Mouse (Mus musculus): ENCODE results near the gene Cela3b. TPM values are rescaled to one million over a fixed set of nuclear protein-coding genes. Genes with fewer than 3 reads are reported as not detected.

Gene Cela3b
- 0.18 and 1.0 TPM in 2 replicates for polyA plus RNA-seq (2015; fragmentation: Nextera tagmentation; extraction: Ambion mirVana)

GRCm38 (mm10) chr4:137430502-137430901 lies at the start of gene Cela3b:
TSS of gene Cela3b (minus strand) at chr4:137430540.
- H3K9ac ChIP-seq: no peak within 1 kb of the TSS
- peaks cover 4% of the 10 kb centered on the region for H3K4me1 ChIP-seq (replicated peaks)
- no peaks in the 10 kb centered on the region; the same call in 1 of the 2 replicates for H3K27me3 ChIP-seq
- no peak within 1 kb of the TSS for H3K27ac ChIP-seq (replicated peaks)
- no peaks in the 10 kb centered on the region for H3K9me3 ChIP-seq (replicated peaks)
- H3K4me3 ChIP-seq (replicated peaks): no peak within 1 kb of the TSS
- WGBS (ENCODE audit: insufficient replicate concordance): 19% methylated on average over 4 of the region's 4 CpGs
- no peak for ATAC-seq (ENCODE audit: insufficient read depth)
- H3K36me3 ChIP-seq (replicated peaks): no peaks in the 10 kb centered on the region
- no peak within 1 kb of the TSS for H3K4me2 ChIP-seq

- no peak for ATAC-seq (ENCODE audit: insufficient read depth)
- Histone ChIP-seq H3K36me3 (replicated peaks) (no peaks in the 10 kb centered on the region), H3K27ac (replicated peaks) (peak overlapping the region; percentile 64; the same call in 1 of the 2 replicates), H3K27me3 (no peaks in the 10 kb centered on the region), H3K9ac (no peak overlapping the region), H3K4me1 (replicated peaks) (peaks cover 77% of the 10 kb centered on the region), H3K4me3 (replicated peaks) (no peak overlapping the region), H3K9me3 (replicated peaks) (no peaks in the 10 kb centered on the region), H3K4me2 (peak overlapping the region; percentile 18; the same call in 1 of the 2 replicates)
- 24% methylated on average over 6 of the region's 6 CpGs for WGBS (ENCODE audit: insufficient replicate concordance)
These were observed 49.4 kb upstream of the Cela3b start for GRCm38 (mm10) chr4:137479757-137480156.

GRCm38 (mm10) chr4:137478306-137478705 lies 48.0 kb upstream of the Cela3b start:
- Histone ChIP-seq H3K4me2 (no peak overlapping the region), H3K9ac (no peak overlapping the region), H3K4me1 (replicated peaks) (peaks cover 73% of the 10 kb centered on the region), H3K36me3 (replicated peaks) (no peaks in the 10 kb centered on the region), H3K27ac (replicated peaks) (no peak overlapping the region), H3K27me3 (no peaks in the 10 kb centered on the region), H3K4me3 (replicated peaks) (no peak overlapping the region), H3K9me3 (replicated peaks) (no peaks in the 10 kb centered on the region)
- 47% methylated on average over 5 of the region's 5 CpGs for WGBS (ENCODE audit: insufficient replicate concordance)
- ATAC-seq (ENCODE audit: insufficient read depth): peak; percentile 2; the same call in 1 of the 2 replicates

- Histone ChIP-seq H3K27me3 (no peaks in the 10 kb centered on the region), H3K4me2 (no peak overlapping the region), H3K4me1 (replicated peaks) (peaks cover 72% of the 10 kb centered on the region), H3K36me3 (replicated peaks) (no peaks in the 10 kb centered on the region), H3K4me3 (replicated peaks) (no peak overlapping the region), H3K27ac (replicated peaks) (no peak overlapping the region), H3K9me3 (replicated peaks) (no peaks in the 10 kb centered on the region), H3K9ac (no peak overlapping the region)
- WGBS (ENCODE audit: insufficient replicate concordance): 41% methylated on average over 6 of the region's 6 CpGs
- no peak for ATAC-seq (ENCODE audit: insufficient read depth)
These were observed 47.3 kb upstream of the Cela3b start for GRCm38 (mm10) chr4:137477611-137478010.

- Histone ChIP-seq H3K4me3 (replicated peaks) (no peak overlapping the region), H3K9me3 (replicated peaks) (no peaks in the 10 kb centered on the region), H3K27ac (replicated peaks) (no peak overlapping the region), H3K36me3 (replicated peaks) (no peaks in the 10 kb centered on the region), H3K9ac (no peak overlapping the region), H3K27me3 (no peaks in the 10 kb centered on the region), H3K4me1 (replicated peaks) (peaks cover 65% of the 10 kb centered on the region), H3K4me2 (peak overlapping the region; percentile 18)
- WGBS (ENCODE audit: insufficient replicate concordance): 31% methylated on average over 16 of the region's 17 CpGs
- ATAC-seq (ENCODE audit: insufficient read depth): no peak
These were observed 46.5 kb upstream of the Cela3b start for GRCm38 (mm10) chr4:137476761-137477237.

- Histone ChIP-seq H3K27me3 (no peaks in the 10 kb centered on the region), H3K4me3 (replicated peaks) (no peak overlapping the region), H3K36me3 (replicated peaks) (no peaks in the 10 kb centered on the region), H3K9me3 (replicated peaks) (no peaks in the 10 kb centered on the region), H3K27ac (replicated peaks) (no peak overlapping the region), H3K4me2 (peak overlapping the region; percentile 18), H3K9ac (no peak overlapping the region), H3K4me1 (replicated peaks) (peaks cover 59% of the 10 kb centered on the region)
- ATAC-seq (ENCODE audit: insufficient read depth): no peak
- WGBS (ENCODE audit: insufficient replicate concordance): 39% methylated on average over 10 of the region's 10 CpGs
These were observed 45.9 kb upstream of the Cela3b start for GRCm38 (mm10) chr4:137476065-137476760.

GRCm38 (mm10) chr4:137475271-137476050 lies 45.1 kb upstream of the Cela3b start:
- 59% methylated on average over 13 of the region's 13 CpGs for WGBS (ENCODE audit: insufficient replicate concordance)
- Histone ChIP-seq H3K27me3 (no peaks in the 10 kb centered on the region), H3K4me1 (replicated peaks) (peaks cover 61% of the 10 kb centered on the region), H3K9ac (no peak overlapping the region), H3K4me2 (no peak overlapping the region), H3K4me3 (replicated peaks) (no peak overlapping the region), H3K36me3 (replicated peaks) (no peaks in the 10 kb centered on the region), H3K27ac (replicated peaks) (no peak overlapping the region), H3K9me3 (replicated peaks) (no peaks in the 10 kb centered on the region)
- no peak for ATAC-seq (ENCODE audit: insufficient read depth)

GRCm38 (mm10) chr4:137474694-137475093 lies 44.4 kb upstream of the Cela3b start:
- H3K4me1 ChIP-seq (replicated peaks): peaks cover 65% of the 10 kb centered on the region
- H3K27me3 ChIP-seq: peaks cover 6% of the 10 kb centered on the region
- no peaks in the 10 kb centered on the region for H3K36me3 ChIP-seq (replicated peaks)
- no peak overlapping the region for H3K4me3 ChIP-seq (replicated peaks)
- no peak overlapping the region for H3K4me2 ChIP-seq
- no peak overlapping the region for H3K27ac ChIP-seq (replicated peaks)
- 78% methylated on average over 7 of the region's 7 CpGs for WGBS (ENCODE audit: insufficient replicate concordance)
- no peak for ATAC-seq (ENCODE audit: insufficient read depth)
- H3K9ac ChIP-seq: no peak overlapping the region
- no peaks in the 10 kb centered on the region for H3K9me3 ChIP-seq (replicated peaks)

- Histone ChIP-seq H3K27ac (replicated peaks) (no peak overlapping the region), H3K4me3 (replicated peaks) (no peak overlapping the region), H3K9me3 (replicated peaks) (no peaks in the 10 kb centered on the region), H3K4me1 (replicated peaks) (peaks cover 62% of the 10 kb centered on the region), H3K9ac (no peak overlapping the region), H3K27me3 (peaks cover 14% of the 10 kb centered on the region), H3K36me3 (replicated peaks) (no peaks in the 10 kb centered on the region), H3K4me2 (no peak overlapping the region)
- WGBS (ENCODE audit: insufficient replicate concordance): 57% methylated on average over 18 of the region's 18 CpGs
- ATAC-seq (ENCODE audit: insufficient read depth): no peak
These were observed 43.5 kb upstream of the Cela3b start for GRCm38 (mm10) chr4:137473701-137474388.

GRCm38 (mm10) chr4:137473240-137473639 lies 42.9 kb upstream of the Cela3b start:
- Histone ChIP-seq H3K27ac (replicated peaks) (no peak overlapping the region), H3K9ac (no peak overlapping the region), H3K9me3 (replicated peaks) (no peaks in the 10 kb centered on the region), H3K27me3 (peaks cover 17% of the 10 kb centered on the region), H3K36me3 (replicated peaks) (no peaks in the 10 kb centered on the region), H3K4me2 (no peak overlapping the region), H3K4me3 (replicated peaks) (no peak overlapping the region), H3K4me1 (replicated peaks) (peaks cover 62% of the 10 kb centered on the region)
- 63% methylated on average over 8 of the region's 8 CpGs for WGBS (ENCODE audit: insufficient replicate concordance)
- ATAC-seq (ENCODE audit: insufficient read depth): no peak

- Histone ChIP-seq H3K4me2 (no peak overlapping the region; the same call in 1 of the 2 replicates), H3K27me3 (peaks cover 17% of the 10 kb centered on the region), H3K4me3 (replicated peaks) (no peak overlapping the region), H3K9me3 (replicated peaks) (no peaks in the 10 kb centered on the region), H3K4me1 (replicated peaks) (peaks cover 52% of the 10 kb centered on the region), H3K36me3 (replicated peaks) (no peaks in the 10 kb centered on the region), H3K9ac (no peak overlapping the region), H3K27ac (replicated peaks) (no peak overlapping the region)
- ATAC-seq (ENCODE audit: insufficient read depth): no peak
- 61% methylated on average over 8 of the region's 8 CpGs for WGBS (ENCODE audit: insufficient replicate concordance)
These were observed 41.0 kb upstream of the Cela3b start for GRCm38 (mm10) chr4:137471326-137471725.

All from liver, embryonic 15.5 days (tissue).